Mouse (Mus musculus) E14TG2a.4 (cell line): ENCODE measurements around the gene Camk1d.

ENCODE experiments used
- H3K27me3 ChIP-seq: 2 replicates; pipeline ENCODE4 v1.6.1; 2014; ENCODE audit warnings: low read length, control low read depth; ENCODE audit not compliant: insufficient read depth
- H3K36me3 ChIP-seq: 2 replicates; pipeline ENCODE4 v1.6.1; 2014; ENCODE audit warnings: low read length, control low read depth; ENCODE audit not compliant: insufficient read depth
- H3K4me1 ChIP-seq: replicated peaks from 2 replicates; pipeline ENCODE4 v1.6.1; 2014; ENCODE audit warnings: low read depth, low read length, control low read depth
- H3K4me3 ChIP-seq: replicated peaks from 2 replicates; pipeline ENCODE4 v1.5.1; 2014; ENCODE audit warnings: mild to moderate bottlenecking, low read length
- H3K9me3 ChIP-seq: 2 replicates; pipeline ENCODE4 v1.6.1; 2014; ENCODE audit warnings: low read length, control low read depth
- CTCF ChIP-seq: conservative IDR thresholded peaks from 2 replicates; pipeline ENCODE4 v1.5.1; 2014; ENCODE audit warnings: low read length
- NANOG ChIP-seq: IDR thresholded peaks from 2 replicates; pipeline ENCODE4 v1.6.1; 2014; ENCODE audit warnings: borderline replicate concordance, low read length, mixed read lengths
- POU5F1 ChIP-seq: IDR thresholded peaks from 2 replicates; pipeline ENCODE4 v1.6.1; 2014; ENCODE audit warnings: low read length, borderline replicate concordance

Gene Camk1d

GRCm38 (mm10) chr2:5315291-5315828, 399.0 kb downstream of the Camk1d start:
- H3K36me3 ChIP-seq, result peaks cover 36% of the 10 kb centered on the region
- TF ChIP-seq CTCF, result no peak
- TF ChIP-seq NANOG, result no peak
- no peak for TF ChIP-seq POU5F1
- H3K4me1 ChIP-seq, result peaks cover 13% of the 10 kb centered on the region
- no peaks in the 10 kb centered on the region for H3K9me3 ChIP-seq
- H3K27me3 ChIP-seq, result no peaks in the 10 kb centered on the region
- H3K4me3 ChIP-seq, result no peak overlapping the region

GRCm38 (mm10) chr2:5314530-5315166, 399.7 kb downstream of the Camk1d start:
- Histone ChIP-seq H3K36me3 (peaks cover 42% of the 10 kb centered on the region), H3K27me3 (no peaks in the 10 kb centered on the region), H3K4me3 (no peak overlapping the region), H3K4me1 (peaks cover 13% of the 10 kb centered on the region), H3K9me3 (no peaks in the 10 kb centered on the region)
- TF ChIP-seq NANOG, result no peak
- TF ChIP-seq CTCF, result no peak

- TF ChIP-seq POU5F1 (no peak), NANOG (no peak), CTCF (no peak)
- no peaks in the 10 kb centered on the region for H3K4me1 ChIP-seq
- no peak overlapping the region for H3K4me3 ChIP-seq
- H3K9me3 ChIP-seq, result no peaks in the 10 kb centered on the region
- H3K36me3 ChIP-seq, result peaks cover 32% of the 10 kb centered on the region
- H3K27me3 ChIP-seq, result no peaks in the 10 kb centered on the region
Observed at GRCm38 (mm10) chr2:5305156-5305555, 409.2 kb downstream of the Camk1d start.

GRCm38 (mm10) chr2:5304451-5304850, 409.9 kb downstream of the Camk1d start:
- Histone ChIP-seq H3K4me1 (no peaks in the 10 kb centered on the region), H3K27me3 (no peaks in the 10 kb centered on the region), H3K36me3 (peaks cover 36% of the 10 kb centered on the region), H3K9me3 (no peaks in the 10 kb centered on the region), H3K4me3 (no peak overlapping the region)
- TF ChIP-seq CTCF, result no peak
- TF ChIP-seq NANOG, result no peak
- TF ChIP-seq POU5F1, result no peak

- no peaks in the 10 kb centered on the region for H3K27me3 ChIP-seq
- TF ChIP-seq POU5F1 (no peak), NANOG (no peak), CTCF (no peak)
- H3K4me1 ChIP-seq, result no peaks in the 10 kb centered on the region
- no peak overlapping the region for H3K4me3 ChIP-seq
- peaks cover 52% of the 10 kb centered on the region for H3K36me3 ChIP-seq
- no peaks in the 10 kb centered on the region for H3K9me3 ChIP-seq
Observed at GRCm38 (mm10) chr2:5301286-5301685, 413.0 kb downstream of the Camk1d start.

GRCm38 (mm10) chr2:5298071-5298470, 416.2 kb downstream of the Camk1d start:
- Histone ChIP-seq H3K4me1 (no peaks in the 10 kb centered on the region), H3K36me3 (peaks cover 56% of the 10 kb centered on the region), H3K9me3 (no peaks in the 10 kb centered on the region), H3K4me3 (no peak overlapping the region), H3K27me3 (no peaks in the 10 kb centered on the region)
- TF ChIP-seq CTCF, result no peak
- TF ChIP-seq NANOG, result no peak
- no peak for TF ChIP-seq POU5F1

GRCm38 (mm10) chr2:5296749-5297545, 417.4 kb downstream of the Camk1d start:
- H3K36me3 ChIP-seq, result peaks cover 56% of the 10 kb centered on the region

GRCm38 (mm10) chr2:5295098-5295497, 419.2 kb downstream of the Camk1d start:
- Histone ChIP-seq H3K4me1 (no peaks in the 10 kb centered on the region), H3K9me3 (no peaks in the 10 kb centered on the region), H3K27me3 (no peaks in the 10 kb centered on the region), H3K36me3 (peaks cover 42% of the 10 kb centered on the region), H3K4me3 (no peak overlapping the region)
- TF ChIP-seq CTCF, result no peak
- no peak for TF ChIP-seq POU5F1
- no peak for TF ChIP-seq NANOG

More at GRCm38 (mm10) chr2:5296749-5297545, 417.4 kb downstream of the Camk1d start:
- Histone ChIP-seq H3K9me3 (no peaks in the 10 kb centered on the region), H3K27me3 (no peaks in the 10 kb centered on the region), H3K4me3 (no peak overlapping the region), H3K4me1 (no peaks in the 10 kb centered on the region)
- TF ChIP-seq CTCF (no peak), POU5F1 (no peak), NANOG (no peak)
